Mouse (Mus musculus) ovary, postnatal 14 days (tissue): ENCODE data around the gene Edrf1.

ENCODE experiments used
- DNase-seq: peaks from one replicate; pipeline ENCODE4 v3.0.0; 2022; ENCODE audit warnings: low spot score

The Edrf1 gene

DNA sequence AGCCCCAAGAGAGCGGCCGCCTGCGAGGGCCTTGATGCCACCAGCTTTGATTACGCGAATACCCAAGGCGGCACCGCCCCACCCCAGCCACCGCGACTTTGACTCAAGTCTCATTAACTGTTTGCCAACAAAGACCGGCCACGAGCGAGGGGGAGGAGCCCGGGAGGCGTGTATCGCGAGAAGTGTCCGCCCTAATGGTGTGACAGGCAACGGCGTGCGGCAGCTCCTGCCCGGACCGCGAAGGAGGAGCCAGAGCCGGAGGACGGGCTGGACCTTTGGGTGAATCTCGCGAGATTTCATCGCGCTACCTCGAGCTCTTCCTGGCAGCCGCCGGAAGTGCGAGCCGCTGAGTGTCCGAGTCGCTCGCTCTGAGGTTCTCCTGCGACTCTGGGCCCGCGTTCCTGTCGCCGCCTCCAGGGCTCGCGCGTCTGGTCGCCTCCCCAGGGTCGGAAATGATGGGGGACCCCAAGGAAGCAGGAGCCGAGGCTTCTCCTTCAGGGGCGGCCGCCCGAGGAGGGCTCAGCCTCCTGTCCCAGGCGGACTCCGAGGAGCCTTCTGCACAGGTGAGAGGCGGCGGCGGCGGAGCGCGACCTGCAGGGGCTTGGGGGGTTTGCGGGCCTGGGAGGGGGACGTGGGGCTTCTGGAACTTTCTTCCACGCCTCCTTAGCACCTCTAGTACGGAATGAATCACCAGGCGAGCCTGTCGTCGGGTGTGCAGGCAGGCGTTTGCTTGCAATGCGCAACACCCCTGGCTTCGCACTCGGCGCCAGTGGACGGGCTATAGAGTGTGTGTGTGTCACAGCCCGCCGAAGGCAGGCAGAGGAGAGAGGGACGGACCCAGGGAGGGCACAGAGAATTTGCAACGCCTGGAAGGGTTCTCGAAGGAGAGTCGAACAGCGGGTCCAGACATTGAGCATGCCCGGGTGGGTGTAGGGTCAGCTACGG lies at the start of gene Edrf1:
Gene Edrf1 (plus strand): TSS at position 183 of the 945 bp plus-strand sequence.
- peak; percentile 92 for DNase-seq

GRCm38 (mm10) chr7:133591750-133592149 lies 45.6 kb upstream of the Edrf1 start:
- no peak for DNase-seq

DNA sequence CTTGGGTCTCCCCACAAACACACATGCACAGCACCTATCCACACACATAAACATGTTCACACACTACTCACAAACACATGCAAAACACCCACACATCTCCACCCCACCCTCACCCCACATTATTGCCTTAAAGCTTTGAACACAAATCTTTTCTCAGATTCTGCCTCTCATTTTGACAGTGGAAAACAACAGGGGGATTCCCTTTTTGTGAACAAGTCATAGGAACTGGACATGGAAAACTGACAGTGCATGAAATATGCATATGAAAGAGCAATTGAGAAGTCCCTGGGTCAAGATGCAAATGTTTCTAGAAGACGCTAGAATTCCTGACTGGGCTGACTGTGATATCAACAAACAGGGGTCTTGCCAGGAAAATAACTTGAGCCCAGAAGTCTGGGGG lies 36.8 kb upstream of the Edrf1 start:
- no peak for DNase-seq

GRCm38 (mm10) chr7:133602058-133602457 lies 35.3 kb upstream of the Edrf1 start, which contains the start of gene Tex36:
Tex36 (minus strand) TSS chr7:133602158.
- DNase-seq: no peak

DNA sequence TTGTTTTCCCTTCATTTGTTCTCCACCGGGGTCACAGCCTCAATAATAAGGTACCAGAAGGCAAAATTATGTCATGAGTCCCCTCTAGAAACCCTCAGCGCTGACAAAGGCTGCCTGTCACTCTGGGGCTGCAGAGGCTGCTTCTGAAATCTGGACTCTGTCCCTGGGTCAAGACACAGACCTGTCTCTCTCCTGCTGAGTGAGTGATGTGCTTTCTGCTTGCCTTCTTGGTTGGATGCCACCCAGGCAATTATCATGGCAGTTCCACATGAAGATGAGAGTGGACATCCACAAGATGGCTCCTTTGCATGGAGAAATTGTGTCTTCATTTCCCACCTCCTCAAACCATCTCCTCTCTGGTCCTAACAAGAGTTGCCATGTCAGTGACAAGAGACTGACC lies 34.2 kb upstream of the Edrf1 start:
- no peak for DNase-seq

- DNase-seq: no peak
Measured at GRCm38 (mm10) chr7:133604427-133605081, 32.8 kb upstream of the Edrf1 start.

GRCm38 (mm10) chr7:133607331-133607730 lies 30.0 kb upstream of the Edrf1 start:
- DNase-seq: no peak

DNA sequence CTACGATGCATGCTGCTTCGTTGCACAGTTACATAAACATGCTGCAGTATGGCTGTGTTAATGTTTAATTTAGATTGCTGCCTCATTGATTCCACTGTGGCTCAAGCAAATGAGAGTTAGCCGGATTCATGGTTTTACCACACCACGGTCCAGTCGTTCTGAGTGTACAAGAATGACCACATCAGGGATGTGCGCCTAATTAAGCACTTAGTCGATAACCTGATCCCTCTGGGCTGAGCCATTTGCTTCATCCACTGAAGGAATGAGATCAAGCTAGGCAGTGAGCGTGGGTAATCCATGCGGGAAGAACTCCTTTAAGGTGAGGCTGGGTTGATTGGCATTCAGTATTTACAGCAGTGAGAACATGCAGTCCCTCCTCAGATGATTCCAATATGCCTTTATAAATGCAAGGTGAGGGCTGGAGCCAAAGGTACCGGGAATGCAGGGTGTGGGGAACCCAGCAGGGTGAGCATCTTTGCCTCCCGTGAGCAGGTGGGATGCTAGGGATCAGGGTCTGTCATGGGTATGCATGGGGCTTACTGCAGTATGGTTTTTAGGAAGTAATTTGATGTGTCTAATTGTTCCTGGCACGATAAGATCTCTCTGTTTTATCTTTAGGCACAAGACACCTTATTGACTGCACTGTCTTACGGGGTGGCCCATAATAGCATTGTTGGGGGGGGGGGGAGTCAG lies 29.3 kb upstream of the Edrf1 start:
- no peak for DNase-seq

GRCm38 (mm10) chr7:133608631-133609340 lies 28.6 kb upstream of the Edrf1 start:
- no peak for DNase-seq

DNA sequence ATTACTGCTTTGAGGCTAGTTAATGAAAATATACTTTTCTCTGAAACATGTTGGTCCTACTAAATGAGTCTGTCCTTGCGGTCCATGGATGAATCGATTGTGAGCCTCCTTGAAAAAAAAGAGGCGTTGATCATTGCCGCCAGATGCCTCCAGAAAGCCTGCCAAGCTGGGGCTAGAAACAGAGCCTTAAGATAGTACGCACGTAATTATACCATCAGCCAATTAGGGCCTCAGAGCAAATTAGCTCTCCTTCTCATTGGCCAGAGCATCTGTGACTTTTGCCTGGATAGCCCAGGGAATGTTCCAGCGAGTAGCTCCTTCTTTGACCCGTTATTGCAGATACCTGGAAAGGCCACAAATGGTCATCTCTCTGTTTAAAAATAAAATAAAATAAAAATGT lies 27.8 kb upstream of the Edrf1 start:
- no peak for DNase-seq

GRCm38 (mm10) chr7:133612981-133613380 lies 24.4 kb upstream of the Edrf1 start:
- no peak for DNase-seq

GRCm38 (mm10) chr7:133620721-133621120 lies 16.6 kb upstream of the Edrf1 start:
- no peak for DNase-seq

DNA sequence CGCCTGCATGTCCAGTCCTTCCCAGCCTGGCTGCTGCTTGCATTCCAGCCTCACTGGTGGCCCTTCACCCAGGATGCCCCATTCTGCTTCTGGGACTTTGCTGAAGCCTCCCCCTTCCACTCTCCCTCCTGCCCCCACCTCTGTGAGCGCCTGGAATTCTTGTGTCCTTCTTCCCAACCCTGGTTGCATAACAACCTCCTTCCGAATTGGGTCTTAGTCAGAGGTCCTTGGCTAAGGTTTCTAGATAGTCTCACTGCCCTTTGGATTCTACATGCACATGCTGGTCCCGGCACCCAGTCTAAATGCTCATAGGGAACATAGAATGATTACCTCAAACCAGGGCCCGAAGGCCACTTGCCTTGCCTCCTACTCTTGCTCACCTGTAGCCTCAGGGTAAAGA lies 14.1 kb upstream of the Edrf1 start:
- DNase-seq: no peak

DNA sequence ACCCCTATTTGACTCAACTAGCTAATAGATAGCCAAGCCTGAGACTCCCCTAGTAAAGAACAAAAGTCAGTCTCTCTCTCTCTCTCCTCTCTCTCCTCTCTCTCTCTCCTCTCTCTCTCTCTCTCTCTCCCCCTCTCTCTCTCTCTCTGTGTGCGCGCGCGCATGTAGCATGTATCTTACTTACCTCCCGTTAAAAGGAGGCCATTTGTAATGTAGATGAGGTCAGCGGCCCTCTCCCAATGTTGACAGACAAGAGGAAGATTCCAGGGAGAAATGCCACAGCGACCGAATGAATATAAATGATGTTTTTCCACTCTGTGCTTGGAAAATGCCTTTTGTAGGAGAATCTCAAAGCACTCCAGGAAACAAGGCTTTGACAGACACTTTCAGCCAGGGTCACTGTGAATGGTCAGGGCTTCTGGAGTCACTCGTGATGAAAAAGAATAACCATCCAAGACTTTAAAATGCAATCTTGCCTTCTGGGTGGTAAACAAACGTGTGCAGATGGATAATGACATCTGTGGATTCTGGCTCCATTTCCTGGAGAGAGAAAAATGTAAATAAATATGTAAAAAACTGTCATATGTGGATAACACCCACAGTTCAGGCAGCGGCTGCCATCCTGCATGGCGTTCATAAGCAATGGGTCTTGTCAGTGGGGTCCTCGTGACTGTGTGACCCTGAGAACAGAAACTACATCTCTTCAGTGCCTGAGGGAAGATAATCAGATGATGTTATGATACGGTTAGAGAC lies 10.0 kb upstream of the Edrf1 start:
- no peak for DNase-seq

- no peak for DNase-seq
Measured at GRCm38 (mm10) chr7:133630821-133631220, 6.5 kb upstream of the Edrf1 start.

GRCm38 (mm10) chr7:133632476-133632875 lies 4.9 kb upstream of the Edrf1 start:
- DNase-seq: peak; percentile 36

DNA sequence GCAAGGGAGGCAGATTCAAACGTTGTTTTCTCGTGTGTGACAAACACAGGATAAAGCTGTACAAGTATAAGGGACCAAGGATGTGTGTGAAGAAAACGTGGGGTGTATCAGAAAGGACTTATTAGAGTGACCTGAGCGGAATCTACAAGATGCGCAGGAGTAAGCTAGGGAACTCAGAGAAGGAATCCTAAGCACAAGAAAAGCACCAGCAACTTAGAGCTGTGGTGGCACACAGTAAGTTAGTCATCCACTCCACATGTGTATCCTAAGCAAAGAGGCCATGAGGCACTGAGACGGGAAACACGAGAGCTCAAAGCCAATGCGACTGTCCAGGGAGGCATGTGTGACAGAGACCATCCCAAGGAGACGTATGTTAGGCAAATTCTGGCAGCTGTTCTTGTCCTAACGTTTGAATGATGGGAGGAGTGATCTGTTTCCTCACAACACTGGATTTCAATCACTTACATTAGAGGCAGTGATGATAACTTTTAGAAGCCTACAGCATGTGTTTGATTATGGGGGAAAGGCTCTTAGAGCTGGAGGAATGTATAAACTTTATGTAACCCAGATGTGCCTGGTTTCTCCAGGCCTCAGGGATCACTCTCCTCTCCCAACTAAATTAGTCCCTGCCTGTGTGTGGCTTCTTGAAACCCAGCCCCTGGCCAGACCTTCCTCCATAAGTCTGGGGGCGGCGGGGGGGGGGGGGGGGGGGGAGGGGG lies 2.3 kb upstream of the Edrf1 start:
- DNase-seq: no peak

GRCm38 (mm10) chr7:133636738-133637352 lies 498 bp upstream of the Edrf1 start:
- DNase-seq: peak; percentile 88

DNA sequence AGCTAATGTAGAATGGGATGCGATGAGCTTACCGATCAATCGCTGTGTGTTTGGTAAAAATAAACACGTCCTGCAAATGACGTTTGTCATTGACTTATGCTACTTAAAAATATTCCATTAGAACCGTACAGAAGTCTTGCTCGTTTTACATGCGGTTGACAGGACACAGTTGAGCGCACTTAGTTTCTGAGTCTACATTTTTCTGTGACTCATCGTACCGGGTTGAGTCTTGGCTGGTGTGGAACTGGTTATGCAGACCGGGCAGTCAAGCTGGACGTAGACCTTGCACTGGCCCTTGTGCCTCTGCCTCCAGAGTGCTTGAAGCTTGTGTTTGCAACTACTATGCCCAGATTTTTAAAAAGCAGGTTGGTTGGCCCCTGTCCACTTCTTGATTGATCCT lies 963 bp downstream of the Edrf1 start:
- peak; percentile 6 for DNase-seq

DNA sequence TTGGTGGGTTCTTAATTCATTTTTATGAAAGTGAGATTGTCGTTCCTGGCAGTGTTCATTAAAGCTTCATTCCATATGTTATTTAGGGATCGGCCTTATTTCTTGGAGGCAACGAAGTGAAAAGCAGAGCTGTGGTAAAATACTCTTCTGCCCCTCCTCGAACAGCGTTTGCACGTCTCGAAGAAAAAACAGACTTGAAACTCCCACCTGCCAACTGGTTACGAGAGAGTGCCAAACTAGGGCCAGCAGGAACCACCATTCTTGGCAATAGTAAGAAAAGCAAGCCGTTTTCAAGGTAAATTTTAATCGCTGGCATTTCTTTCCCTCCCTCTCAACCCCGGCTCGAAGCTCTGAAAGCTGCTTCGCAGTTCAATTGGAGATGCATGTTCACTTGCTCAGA lies 1.5 kb downstream of the Edrf1 start:
- no peak for DNase-seq
